Mouse (Mus musculus) forebrain, postnatal 0 days (tissue): ENCODE results near the gene Gm8764. TPM values are rescaled to one million over a fixed set of nuclear protein-coding genes. Genes with fewer than 3 reads are reported as not detected.

Source experiments
- ATAC-seq: fragments of 200-750 bp; cut with Nextera tagmentation; 2 replicates; pipeline ENCODE4 v1.8.0; 2017; ENCODE audit warnings: mild to moderate bottlenecking, moderate library complexity
- DNase-seq: peaks from one replicate; pipeline ENCODE4 v3.0.0-alpha.2; 2015
- H3K27ac ChIP-seq: fragments of 300-500 bp; sonication (generic); 2 replicates; pipeline ENCODE4 v1.5.1; 2014; ENCODE audit warnings: low read depth, mild to moderate bottlenecking, antibody characterized with exemption, low read length, moderate library complexity, mixed read lengths
- H3K27me3 ChIP-seq: fragments of 300-500 bp; sonication (generic); 2 replicates; pipeline ENCODE4 v1.6.1; 2014; ENCODE audit warnings: mild to moderate bottlenecking, low read length, mixed read lengths; ENCODE audit not compliant: insufficient read depth
- H3K36me3 ChIP-seq: fragments of 300-500 bp; sonication (generic); 2 replicates; pipeline ENCODE4 v1.6.1; 2014; ENCODE audit warnings: mild to moderate bottlenecking, moderate library complexity; ENCODE audit not compliant: insufficient read depth
- H3K4me1 ChIP-seq: fragments of 300-500 bp; sonication (generic); 2 replicates; pipeline ENCODE4 v1.6.1; 2014; ENCODE audit warnings: antibody characterized with exemption; ENCODE audit not compliant: insufficient read depth
- H3K4me2 ChIP-seq: fragments of 300-500 bp; sonication (generic); 2 replicates; pipeline ENCODE4 v1.6.1; 2014; ENCODE audit warnings: low read depth, mild to moderate bottlenecking, moderate library complexity
- H3K4me3 ChIP-seq: fragments of 300-500 bp; sonication (generic); 2 replicates; pipeline ENCODE4 v1.5.1; 2014; ENCODE audit warnings: low read depth, low read length, mixed read lengths
- H3K9ac ChIP-seq: fragments of 300-500 bp; sonication (generic); 2 replicates; pipeline ENCODE4 v1.6.1; 2014; ENCODE audit warnings: mild to moderate bottlenecking
- H3K9me3 ChIP-seq: fragments of 300-500 bp; sonication (generic); 2 replicates; pipeline ENCODE4 v1.6.1; 2016; ENCODE audit warnings: low read length
- CTCF ChIP-seq: sonication (generic); IDR thresholded peaks from 2 replicates; pipeline ENCODE4 v1.5.1; 2016; ENCODE audit warnings: antibody characterized with exemption, control low read depth, low read depth
- WGBS: fragments of 180-500 bp; shearing (Covaris S2); extraction: QIAGEN DNeasy Blood & Tissue Kit; methylation state at CpG from one replicate; pipeline ENCODE4 v1.1.7; 2014; 5-methylcytosine and 5-hydroxymethylcytosine counted together
- polyA plus RNA-seq: library from polyadenylated mRNA; unstranded; fragments of >200 nt; fragmentation: Nextera tagmentation; extraction: Ambion mirVana; gene quantifications from 2 replicates; pipeline ENCODE4 v1.2.1, GENCODE M21; 2015
- total RNA-seq: library from RNA; depleted of rRNA; stranded (reverse); fragments of >200 nt; gene quantifications from 2 replicates; pipeline ENCODE4 v1.2.3, GENCODE M21; 2014; rRNA removed

Gene Gm8764
- total and polyA plus RNA-seq, 2 experiments from 2014 or later: not detected

- ATAC-seq (peak; percentile 82; the same call in 1 of the 2 replicates), DNase-seq (peak; percentile 43)
Measured at GRCm38 (mm10) chr10:104209655-104210054, 49.8 kb downstream of the Gm8764 start.

GRCm38 (mm10) chr10:104210268-104210990 lies 50.6 kb downstream of the Gm8764 start:
- H3K4me2 ChIP-seq: no peak overlapping the region
- H3K4me1 ChIP-seq: no peaks in the 10 kb centered on the region
- H3K27me3 ChIP-seq: no peaks in the 10 kb centered on the region
- DNase-seq (peak; percentile 57), ATAC-seq (peak; percentile 75)
- no peaks in the 10 kb centered on the region for H3K36me3 ChIP-seq
- TF ChIP-seq CTCF: no peak
- WGBS: 49% methylated on average over 3 of the region's 3 CpGs
- H3K9ac ChIP-seq: no peak overlapping the region
- no peaks in the 10 kb centered on the region for H3K9me3 ChIP-seq
- H3K27ac ChIP-seq: no peak overlapping the region
- no peak overlapping the region for H3K4me3 ChIP-seq

More at GRCm38 (mm10) chr10:104209655-104210054, 49.8 kb downstream of the Gm8764 start:
- TF ChIP-seq CTCF: no peak
- Histone ChIP-seq H3K4me1 (no peaks in the 10 kb centered on the region), H3K36me3 (no peaks in the 10 kb centered on the region), H3K27me3 (no peaks in the 10 kb centered on the region), H3K4me3 (no peak overlapping the region), H3K9ac (no peak overlapping the region), H3K27ac (no peak overlapping the region), H3K4me2 (no peak overlapping the region), H3K9me3 (no peaks in the 10 kb centered on the region)
- WGBS: 67% methylated on average over 1 of the region's 1 CpGs

Other genes with a start within 250 kb of the Gm8764 start
- gene Gm21293, start 17.0 kb upstream of the Gm8764 start, total RNA-seq: not detected in 2 replicates
- not detected in 2 replicates for gene Gm21293, start 17.0 kb upstream of the Gm8764 start, polyA plus RNA-seq
- gene Gm6763, start 8.5 kb upstream of the Gm8764 start, total RNA-seq: not detected in 2 replicates
- gene Gm6763, start 8.5 kb upstream of the Gm8764 start, polyA plus RNA-seq: not detected in 2 replicates
- gene Gm21304, start 8.5 kb downstream of the Gm8764 start, total RNA-seq: not detected in 2 replicates
- not detected in 2 replicates for gene Gm21304, start 8.5 kb downstream of the Gm8764 start, polyA plus RNA-seq
- gene Gm21312, start 17.0 kb downstream of the Gm8764 start, total RNA-seq: not detected in 2 replicates
- not detected in 2 replicates for gene Gm21312, start 17.0 kb downstream of the Gm8764 start, polyA plus RNA-seq
- not detected in 2 replicates for gene Gm20765, start 25.5 kb downstream of the Gm8764 start, total RNA-seq
- not detected in 2 replicates for gene Gm20765, start 25.5 kb downstream of the Gm8764 start, polyA plus RNA-seq
- gene Gm4340, start 34.0 kb downstream of the Gm8764 start, total RNA-seq: not detected in 2 replicates
- not detected in 2 replicates for gene Gm4340, start 34.0 kb downstream of the Gm8764 start, polyA plus RNA-seq